Mouse (Mus musculus) cerebellum, adult 2 months (tissue): ENCODE results near the gene Gna11.

Experiments
- CTCF ChIP-seq: fragments of 200-500 bp; IDR thresholded peaks from 2 replicates; pipeline ENCODE4 v1.5.1; 2011; ENCODE audit warnings: low read depth, mild to moderate bottlenecking, control low read depth, low read length, moderate library complexity, borderline replicate concordance; ENCODE audit not compliant: insufficient read depth
- POLR2A ChIP-seq: fragments of 200-500 bp; IDR thresholded peaks from 2 replicates; pipeline ENCODE4 v1.6.1; 2011; ENCODE audit warnings: low read length, control low read depth, borderline replicate concordance; ENCODE audit not compliant: insufficient read depth

DNA sequence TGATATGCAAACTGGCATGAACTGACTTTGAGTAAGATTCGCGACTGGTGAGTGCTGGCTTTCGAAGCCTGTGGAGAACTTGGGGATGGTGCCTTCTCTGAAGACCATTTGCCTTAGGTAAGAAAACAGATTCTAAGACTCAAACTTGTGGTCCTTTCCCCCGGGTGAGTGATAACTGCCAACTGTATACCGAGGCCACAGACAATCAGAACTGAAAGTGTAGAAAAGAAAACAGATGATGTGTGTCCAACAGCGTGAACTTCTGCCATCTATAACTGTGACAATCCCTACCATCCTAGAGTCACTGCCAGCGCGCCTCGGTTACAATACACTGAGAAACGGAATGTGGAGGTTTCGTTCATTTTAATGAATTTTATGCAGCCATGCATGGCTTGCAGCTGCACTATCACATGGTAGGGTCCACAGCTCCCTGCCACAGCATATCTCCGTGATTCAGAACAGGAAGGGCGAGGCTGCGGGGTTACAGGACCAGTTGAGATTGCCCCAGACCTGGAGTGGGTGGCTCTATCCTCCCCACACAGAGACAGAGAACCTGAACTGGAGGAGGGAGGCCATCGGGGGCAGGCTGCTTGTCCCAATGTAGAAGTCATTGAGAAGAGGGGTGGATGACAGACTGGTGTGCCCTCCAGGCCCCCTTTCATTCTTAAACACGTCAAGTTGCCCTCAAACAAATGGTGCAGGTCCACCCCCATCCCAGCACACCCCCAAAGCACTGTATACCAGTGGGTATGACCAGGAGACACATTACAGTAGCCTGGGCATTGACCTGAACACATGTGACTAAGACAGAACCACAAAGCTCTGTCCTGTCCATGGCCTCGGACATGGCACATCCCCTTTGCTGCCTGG lies 47.4 kb downstream of the Gna11 start:
- no peak for TF ChIP-seq CTCF
- TF ChIP-seq POLR2A = no peak
